ENCODE assay signal across 24 mouse cellular contexts in genomic region chr4:47329285-47329684, GRCm38 (mm10).
"Had no signal": no experiment of that assay in that cellular context is flagged by ENCODE, and none has a peak within 500 bp of the region (broad histone marks: within the 10 kb centered on the region; RNA-seq: fewer than 3 reads in every experiment).

No protein-coding gene starts in this region.

- H3K4me3 ChIP-seq: layer of hippocampus, adult 2 months; limb, embryonic 10.5 days; limb, embryonic 13.5 days; liver, embryonic 12.5 days; liver, embryonic 15.5 days; midbrain, embryonic 12.5 days; midbrain, embryonic 15.5 days; neural tube, embryonic 12.5 days; neural tube, embryonic 15.5 days; stomach, embryonic 15.5 days had no signal

- H3K27ac ChIP-seq: layer of hippocampus, adult 2 months; limb, embryonic 10.5 days; limb, embryonic 13.5 days; liver, embryonic 12.5 days; liver, embryonic 15.5 days; macrophage; midbrain, embryonic 12.5 days; midbrain, embryonic 15.5 days; neural tube, embryonic 12.5 days; neural tube, embryonic 15.5 days; stomach, embryonic 15.5 days had no signal

- H3K27me3 ChIP-seq: limb, embryonic 13.5 days; liver, embryonic 15.5 days; midbrain, embryonic 12.5 days; midbrain, embryonic 15.5 days; neural tube, embryonic 12.5 days; neural tube, embryonic 15.5 days; stomach, embryonic 15.5 days had no signal

- H3K4me2 ChIP-seq: limb, embryonic 13.5 days; liver, embryonic 12.5 days; liver, embryonic 15.5 days; midbrain, embryonic 12.5 days; midbrain, embryonic 15.5 days; neural tube, embryonic 12.5 days; neural tube, embryonic 15.5 days; stomach, embryonic 15.5 days had no signal

- H3K9me3 ChIP-seq: limb, embryonic 10.5 days; limb, embryonic 13.5 days; liver, embryonic 12.5 days; liver, embryonic 15.5 days; midbrain, embryonic 12.5 days; midbrain, embryonic 15.5 days; neural tube, embryonic 12.5 days; neural tube, embryonic 15.5 days; stomach, embryonic 15.5 days had no signal

- H3K36me3 ChIP-seq: limb, embryonic 10.5 days; limb, embryonic 13.5 days; liver, embryonic 12.5 days; liver, embryonic 15.5 days; midbrain, embryonic 12.5 days; midbrain, embryonic 15.5 days; neural tube, embryonic 12.5 days; neural tube, embryonic 15.5 days; stomach, embryonic 15.5 days had no signal

- H3K9ac ChIP-seq: limb, embryonic 13.5 days; liver, embryonic 12.5 days; liver, embryonic 15.5 days; midbrain, embryonic 12.5 days; midbrain, embryonic 15.5 days; neural tube, embryonic 12.5 days; neural tube, embryonic 15.5 days; stomach, embryonic 15.5 days had no signal

- DNase-seq: kidney, adult 2 months; kidney, postnatal 14 days; layer of hippocampus, adult 9-11 months; liver; lung, adult 2 months; right cerebral cortex, adult 18-20 months; right cerebral cortex, postnatal 14 days; right cerebral cortex, postnatal 4 days; thymus, adult 2 months; thymus, postnatal 14 days; thymus, postnatal 4 days had no signal

- H3K4me1 ChIP-seq: limb, embryonic 10.5 days; limb, embryonic 13.5 days; midbrain, embryonic 12.5 days; midbrain, embryonic 15.5 days; neural tube, embryonic 12.5 days; neural tube, embryonic 15.5 days; stomach, embryonic 15.5 days had no signal

- ATAC-seq: hindbrain, embryonic 16.5 days; inflammation-experienced regulatory T-cells, adult 6 months; liver, embryonic 12.5 days; midbrain, embryonic 15.5 days had no signal
